Mouse (Mus musculus) testis, postnatal 10 days (tissue): Measurements from ENCODE around the gene Josd1.
A peak's percentile ranks its signal among the peaks of the same experiment; 100 is the strongest.

ENCODE experiments used
- DNase-seq: peaks from one replicate; pipeline ENCODE4 v3.0.0; 2021; ENCODE audit warnings: low spot score

The Josd1 gene

DNA sequence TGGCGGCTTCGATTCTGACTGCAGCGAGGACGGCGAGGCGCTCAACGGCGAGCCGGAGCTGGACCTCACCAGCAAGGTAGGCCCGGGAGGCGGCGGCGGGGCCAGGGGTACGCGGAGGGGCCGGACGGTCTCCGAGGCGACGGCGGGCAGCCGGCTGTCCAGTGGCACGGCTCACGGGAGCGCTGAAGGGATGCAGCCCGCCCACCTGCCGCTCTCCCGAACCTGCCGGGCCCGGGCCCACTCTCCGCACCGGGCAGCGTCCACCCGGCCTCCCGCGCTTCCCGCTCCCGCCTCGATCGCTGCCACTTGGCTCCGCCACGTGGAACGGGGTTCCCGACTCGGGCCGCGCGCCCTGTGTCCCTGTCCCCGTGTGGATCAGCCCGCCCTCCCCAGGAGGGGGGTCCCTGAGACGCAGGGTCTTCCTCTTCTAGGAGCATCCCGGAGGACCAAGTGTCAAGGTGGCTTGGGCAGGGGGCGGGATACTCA, 3.3 kb upstream of the Josd1 start:
- peak; percentile 76 for DNase-seq

DNA sequence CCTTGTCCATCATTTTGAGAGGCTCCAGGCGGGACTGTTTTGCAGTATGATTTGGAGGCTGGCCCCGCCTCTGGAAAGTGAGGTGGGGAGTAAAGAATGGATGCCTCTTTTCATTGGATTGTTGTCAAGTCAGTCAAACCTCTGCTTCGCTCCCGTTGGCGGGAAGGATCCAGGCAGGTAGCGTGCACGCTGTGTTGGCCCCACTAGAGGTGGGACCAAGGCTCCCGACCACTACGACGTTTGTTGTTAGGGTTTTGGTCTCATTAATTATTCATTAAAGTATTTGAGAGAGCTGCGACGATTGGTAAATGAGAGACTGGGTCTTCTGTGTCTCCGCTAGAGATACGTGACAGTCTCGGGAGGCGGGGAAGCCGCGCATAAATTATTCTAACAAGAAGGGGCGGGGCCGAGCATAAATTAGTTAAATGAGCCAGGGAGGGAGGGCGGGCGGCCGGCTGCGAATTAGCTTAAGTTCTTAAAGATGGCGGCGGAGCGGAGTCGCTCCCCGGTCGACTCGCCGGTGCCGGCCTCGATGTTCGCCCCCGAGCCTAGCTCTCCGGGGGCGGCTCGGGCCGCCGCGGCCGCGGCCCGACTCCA, 2.8 kb upstream of the Josd1 start, which contains the start of gene Gtpbp1:
TSS of gene Gtpbp1 (plus strand) at position 420 of the 597 bp plus-strand sequence.
- DNase-seq: peak; percentile 96

GRCm38 (mm10) chr15:79689662-79690425, 2.1 kb upstream of the Josd1 start:
- no peak for DNase-seq

DNA sequence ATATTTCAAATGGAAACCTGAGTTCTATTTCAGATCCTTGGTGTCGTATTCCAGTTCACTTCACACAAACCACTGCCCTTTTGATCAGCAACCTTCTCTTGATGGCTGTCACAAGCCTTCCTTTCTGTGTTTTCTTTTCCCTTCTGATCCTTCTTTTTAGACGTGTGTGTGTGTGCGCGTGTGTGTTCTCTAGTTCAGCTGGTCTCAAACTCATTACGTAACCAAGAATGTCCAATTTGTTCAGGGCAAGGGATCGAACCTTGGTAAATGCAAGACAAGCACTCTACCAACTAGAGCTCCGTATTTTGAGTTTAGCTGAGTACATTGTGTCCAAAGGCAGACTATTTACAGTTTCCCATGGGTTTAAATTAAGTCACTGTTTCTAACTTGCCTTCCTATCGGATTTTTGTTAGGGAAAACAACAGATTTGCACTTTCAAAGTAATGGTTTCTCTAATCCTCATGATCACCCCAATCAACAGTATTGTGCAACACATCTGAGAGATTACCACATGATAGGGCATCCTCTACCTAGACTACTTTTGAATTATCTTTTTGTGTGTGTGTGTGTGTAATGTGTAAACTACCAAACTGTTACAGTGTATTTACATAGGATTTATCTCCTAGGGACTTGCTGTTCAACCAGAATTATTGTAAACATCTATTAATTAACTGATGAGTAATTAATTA, 693 bp upstream of the Josd1 start:
- DNase-seq: no peak

DNA sequence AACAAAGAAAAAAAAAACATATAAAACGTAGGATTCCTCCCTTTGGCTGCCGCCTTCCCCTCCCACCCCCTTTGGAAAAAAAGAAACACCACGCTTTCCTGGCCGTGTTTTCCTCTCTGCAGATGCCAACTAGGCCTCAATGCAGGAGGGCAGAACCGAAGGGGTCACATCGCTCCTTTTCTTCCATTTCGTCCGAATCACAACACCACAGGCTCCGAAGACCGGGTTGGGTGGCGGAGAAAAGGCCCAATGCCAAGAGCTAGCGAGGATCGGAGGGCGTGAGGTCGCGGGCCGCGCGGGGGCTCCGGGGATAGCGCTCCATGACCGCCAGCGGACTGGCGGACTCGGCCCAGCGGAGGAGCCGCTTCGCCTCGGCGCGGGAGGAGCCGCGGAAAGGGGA, 544 bp downstream of the Josd1 start:
- peak; percentile 76 for DNase-seq

DNA sequence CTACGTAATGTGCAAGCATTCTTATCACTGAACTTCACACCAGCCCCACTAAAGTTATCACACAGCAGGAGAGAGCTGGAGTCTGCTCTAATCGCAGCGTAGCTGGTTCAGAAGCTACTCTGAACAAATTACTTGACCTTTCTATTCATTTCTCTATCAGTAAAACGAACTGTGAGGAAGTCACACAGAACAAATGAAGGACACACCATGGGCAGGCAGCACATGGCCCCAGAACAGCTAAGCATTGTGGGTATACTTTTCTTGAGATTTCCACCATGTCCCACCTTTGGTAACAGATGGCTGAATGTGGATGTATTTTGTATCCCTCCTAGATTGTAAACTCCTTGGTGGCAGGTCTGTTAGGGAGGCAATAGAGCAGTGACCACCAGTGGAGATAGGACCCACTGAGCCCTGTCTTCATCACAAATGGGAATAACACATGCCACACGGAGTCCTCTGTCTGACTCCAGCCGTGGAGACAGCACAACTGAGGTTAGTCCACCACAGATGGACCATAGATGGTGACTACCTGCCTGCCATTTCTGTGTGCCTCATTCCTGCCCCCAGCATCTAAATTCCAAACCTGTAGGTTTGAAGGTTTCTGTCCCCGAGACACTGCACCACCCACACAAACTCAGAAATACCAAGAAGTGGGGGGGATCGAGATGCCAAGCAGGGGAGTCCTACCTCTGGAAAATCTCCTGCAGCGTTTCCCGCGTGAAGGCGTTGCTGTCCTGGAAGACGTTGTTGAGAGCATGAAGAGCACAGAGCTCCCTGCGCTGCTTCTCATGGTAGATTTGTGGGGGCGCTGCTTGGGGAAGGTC, 1.5 kb downstream of the Josd1 start:
- DNase-seq: no peak

DNA sequence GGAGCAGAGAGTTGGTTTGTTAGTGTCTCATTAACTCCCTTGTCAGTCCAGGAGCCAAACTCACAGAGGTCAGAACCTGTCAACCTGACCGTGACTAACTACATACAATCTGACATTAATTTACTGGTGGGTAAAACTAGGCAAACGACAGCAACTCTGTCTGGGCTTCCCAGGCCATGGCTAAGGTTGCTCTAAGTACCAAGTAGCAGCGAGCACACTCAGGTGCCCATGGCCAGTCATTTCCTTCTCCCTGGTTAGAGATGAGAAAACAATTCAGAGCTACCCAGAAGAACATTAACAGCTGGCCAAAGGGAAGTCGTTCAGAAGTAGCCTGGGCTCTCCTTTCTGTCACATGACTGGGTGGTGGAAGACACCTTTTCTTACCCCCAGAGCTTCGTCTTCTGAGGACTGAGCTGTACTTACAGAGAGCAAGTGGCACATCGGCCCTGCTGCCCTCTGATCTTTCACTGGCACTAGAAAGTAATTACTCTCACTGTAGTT, 2.5 kb downstream of the Josd1 start:
- DNase-seq: no peak

DNA sequence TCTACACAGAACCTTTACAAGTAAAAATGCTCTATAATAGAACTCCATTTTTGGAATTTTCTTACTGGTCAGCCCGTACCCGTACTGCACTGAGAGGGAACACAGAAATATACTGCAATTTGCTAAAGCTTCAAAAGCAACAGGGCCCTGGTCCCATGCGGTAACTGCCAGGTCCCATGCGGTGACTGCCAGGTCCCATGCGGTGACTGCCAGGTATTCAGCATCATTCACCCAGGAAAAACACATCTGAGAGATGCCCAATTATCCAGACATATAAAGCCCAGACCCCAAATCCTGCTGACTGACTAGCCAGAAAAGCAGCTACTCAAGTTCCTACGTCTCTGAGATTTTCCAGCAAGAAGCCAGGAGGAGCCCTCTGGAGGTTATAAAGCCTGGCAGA, 3.1 kb downstream of the Josd1 start:
- no peak for DNase-seq

GRCm38 (mm10) chr15:79683707-79684465, 3.8 kb downstream of the Josd1 start:
- DNase-seq: no peak

DNA sequence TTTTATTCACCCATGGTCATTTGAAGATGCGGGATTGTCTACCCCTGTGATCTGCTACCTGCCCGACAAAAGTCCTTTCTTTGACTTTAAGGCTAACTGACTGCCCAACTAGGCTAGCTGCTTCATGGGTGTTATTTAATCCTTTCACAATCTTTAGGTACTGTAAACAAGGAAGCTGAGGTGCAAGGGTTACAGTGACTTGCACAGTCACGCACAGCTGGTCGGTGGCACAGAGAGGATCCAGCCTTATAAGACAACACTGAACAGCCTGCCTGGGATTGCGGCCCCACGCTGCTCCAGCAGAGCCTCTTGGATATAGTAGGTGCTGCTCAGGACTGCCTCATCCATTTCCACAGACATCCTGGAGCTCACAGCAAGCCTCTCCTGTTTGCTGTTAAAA, 4.6 kb downstream of the Josd1 start:
- no peak for DNase-seq

DNA sequence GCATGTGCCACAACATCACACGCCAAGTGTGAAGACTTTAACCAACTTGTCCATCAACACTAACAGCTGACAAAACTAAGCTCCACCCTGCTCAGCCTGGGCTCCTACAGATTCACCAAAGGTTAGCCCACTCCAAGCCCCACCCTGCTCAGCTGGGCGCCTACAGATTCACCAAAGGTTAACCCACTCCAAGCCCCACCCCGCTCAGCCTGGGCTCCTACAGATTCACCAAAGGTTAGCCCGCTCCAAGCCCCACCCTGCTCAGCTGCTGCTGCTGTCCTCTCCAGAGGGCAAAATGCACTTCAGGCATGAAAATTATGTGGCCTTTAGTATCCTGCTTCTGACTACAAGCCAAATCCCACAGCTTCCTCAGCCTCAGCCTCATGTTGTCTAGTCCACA, 5.7 kb downstream of the Josd1 start:
- DNase-seq: no peak

DNA sequence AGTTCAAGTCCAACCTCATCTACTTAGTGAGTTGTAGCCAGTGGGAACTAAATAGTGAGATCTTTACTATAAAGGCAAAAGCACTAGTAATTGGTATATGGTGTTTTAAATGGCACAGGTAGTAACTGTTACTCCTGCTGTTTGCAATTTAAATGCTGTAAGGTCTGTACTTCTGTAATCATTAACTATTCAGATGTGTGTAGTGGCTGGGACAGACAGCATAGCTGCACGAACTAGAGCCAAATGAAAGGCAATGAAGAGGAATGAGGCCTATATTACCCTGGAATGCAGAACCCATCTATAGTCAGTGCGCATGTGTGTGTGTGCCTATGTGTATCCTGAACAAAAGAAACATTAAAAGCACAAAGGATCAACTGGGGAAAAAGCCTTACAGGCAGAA, 9.8 kb downstream of the Josd1 start:
- DNase-seq: no peak

- DNase-seq: peak; percentile 61
These were observed 15.8 kb downstream of the Josd1 start for GRCm38 (mm10) chr15:79671828-79672348.

DNA sequence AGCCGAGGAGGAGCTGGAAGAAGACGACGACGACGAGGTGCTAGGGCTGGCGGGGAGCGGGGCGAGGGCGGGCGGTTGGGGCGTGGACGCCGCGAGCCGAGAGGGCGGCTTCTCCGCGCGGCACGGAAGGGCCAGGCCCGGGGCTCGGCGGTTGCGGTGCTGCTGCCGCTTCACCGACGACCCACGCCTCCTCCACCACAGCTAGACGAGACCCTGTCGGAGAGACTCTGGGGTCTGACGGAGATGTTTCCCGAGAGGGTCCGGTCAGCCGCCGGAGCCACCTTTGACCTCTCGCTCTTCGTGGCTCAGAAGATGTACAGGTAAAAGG, 16.8 kb downstream of the Josd1 start:
- no peak for DNase-seq

DNA sequence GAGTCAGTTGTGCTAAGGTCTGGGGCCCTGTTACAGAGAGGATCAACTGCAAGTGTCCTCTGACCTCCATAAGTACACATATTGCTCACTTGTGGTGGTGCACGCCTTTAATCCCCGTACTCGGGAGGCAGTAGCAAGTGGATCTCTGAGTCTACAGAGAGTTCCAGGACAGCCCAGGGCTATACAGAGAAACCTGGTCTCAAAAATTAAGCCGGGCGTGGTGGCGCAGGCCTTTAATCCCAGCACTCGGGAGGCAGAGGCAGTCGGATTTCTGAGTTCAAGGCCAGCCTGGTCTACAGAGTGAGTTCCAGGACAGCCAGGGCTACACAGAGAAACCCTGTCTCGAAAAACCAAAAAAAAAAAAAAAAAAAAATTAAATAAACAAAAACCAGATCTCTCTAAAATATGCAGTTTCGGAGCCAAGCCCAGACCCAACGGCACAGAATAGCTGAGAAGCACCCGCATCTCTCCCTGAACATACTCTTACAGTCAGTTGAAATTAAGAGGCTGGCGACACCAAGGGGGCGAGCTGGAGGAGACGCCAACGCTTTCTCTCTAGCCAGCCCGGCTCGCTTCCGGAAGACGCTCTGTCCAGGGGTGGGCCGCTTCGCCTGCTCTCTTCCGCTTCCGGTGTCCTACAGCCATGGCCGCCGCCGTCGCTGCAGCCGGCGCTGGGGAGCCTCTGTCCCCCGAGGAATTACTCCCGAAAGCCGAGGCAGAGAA, 17.3 kb downstream of the Josd1 start, which contains the start of gene Tomm22:
TSS of gene Tomm22 (plus strand) at position 613 of the 723 bp plus-strand sequence.
- DNase-seq: peak; percentile 87

- no peak for DNase-seq
These were observed 18.5 kb downstream of the Josd1 start for GRCm38 (mm10) chr15:79669195-79669594.

DNA sequence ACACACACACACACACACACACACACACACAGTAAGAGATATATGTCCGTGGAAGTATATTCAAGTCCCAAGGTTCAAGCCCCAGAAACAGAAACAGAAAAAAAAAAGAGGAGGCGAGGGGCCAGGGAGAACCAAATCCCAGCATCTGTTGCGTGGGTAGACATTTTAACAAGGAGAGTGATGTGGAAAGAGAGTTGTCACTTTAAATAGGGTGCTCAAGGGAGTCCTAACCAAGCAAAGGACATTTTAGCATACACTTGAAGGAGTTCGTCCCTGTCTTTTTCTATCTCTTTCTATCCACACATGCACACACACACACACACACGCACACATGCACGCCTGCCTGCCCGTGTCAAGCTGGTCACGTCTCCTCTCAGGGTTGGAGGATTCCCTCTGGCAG, 23.1 kb downstream of the Josd1 start:
- DNase-seq: no peak

DNA sequence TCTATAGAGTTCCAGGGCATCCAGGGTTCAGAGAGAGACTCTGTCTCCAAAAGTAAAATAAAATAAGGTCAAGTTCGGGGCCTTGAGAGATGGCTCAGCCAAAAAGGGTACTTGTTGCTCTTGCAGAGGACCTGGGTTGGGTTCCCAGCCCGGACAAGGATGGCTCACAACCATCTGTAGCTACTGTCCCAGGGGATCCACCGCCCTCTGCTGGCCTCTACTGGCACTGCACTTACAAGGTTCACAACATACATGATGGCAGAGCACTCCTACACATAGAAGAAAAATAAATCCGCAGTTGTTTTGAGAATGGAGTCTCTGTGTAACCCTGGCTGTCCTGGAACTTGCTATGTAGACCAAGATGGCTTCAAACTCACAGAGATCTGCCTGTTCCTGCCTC, 25.9 kb downstream of the Josd1 start:
- peak; percentile 68 for DNase-seq

DNA sequence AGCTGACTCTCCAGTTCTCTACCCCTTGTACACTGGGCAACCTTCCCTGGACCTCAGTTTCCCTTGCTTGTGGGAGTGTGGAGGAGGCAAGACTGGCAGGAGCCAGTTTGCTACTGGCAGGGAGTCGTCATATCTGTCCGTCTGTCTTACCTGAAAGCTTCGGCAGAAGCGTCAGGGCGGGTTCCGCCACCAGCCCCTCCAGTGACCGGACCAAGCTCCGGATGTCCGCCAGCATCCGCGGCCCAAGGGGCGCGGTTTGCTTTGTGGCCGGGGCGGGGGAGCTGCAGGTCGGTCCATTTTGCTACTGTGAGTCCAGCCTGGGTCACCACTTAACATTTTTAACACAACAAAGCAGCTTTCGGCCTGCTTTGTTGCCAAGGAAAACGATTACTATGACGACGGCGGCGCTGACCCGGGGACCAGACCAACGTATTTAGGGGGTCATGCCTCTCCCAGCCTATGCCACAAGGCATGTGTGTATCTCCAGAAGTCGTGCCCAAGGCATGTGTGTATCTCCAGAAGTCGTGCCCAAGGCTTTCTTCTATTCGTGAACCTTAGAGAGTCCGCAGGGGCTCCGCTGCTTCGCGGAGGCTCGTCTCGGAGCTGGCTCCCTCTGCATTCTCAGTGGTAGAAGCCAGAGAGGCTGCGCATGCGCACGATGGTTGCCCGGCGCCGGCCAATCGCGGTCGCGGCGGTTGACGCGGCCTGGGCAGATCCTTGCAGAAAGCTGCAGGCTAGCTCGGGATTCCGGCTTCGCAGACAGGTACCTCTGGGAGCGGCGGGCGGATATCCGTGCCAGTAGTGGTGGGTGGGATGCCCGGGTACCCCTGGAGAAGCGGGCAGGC, 29.0 kb downstream of the Josd1 start, which contains the start of the genes Fam227a and Cby1:
TSS of gene Fam227a (minus strand) at position 426 of the 845 bp plus-strand sequence.
TSS of gene Cby1 (plus strand) at position 669 of the 845 bp plus-strand sequence.
- DNase-seq: peak; percentile 97
